ENCODE assay signal across 26 mouse cellular contexts in genomic region chr16:43945869-43946268, GRCm38 (mm10). TPM values are rescaled to one million over a fixed set of nuclear protein-coding genes. Genes with fewer than 3 reads are reported as not detected.
DNase-seq lines count a peak whose midpoint lies in the region; ATAC-seq and TF ChIP-seq lines count a peak whose summit lies in the region.
"Had no signal": no experiment of that assay in that cellular context is flagged by ENCODE, and none has a peak within 500 bp of the region (broad histone marks: within the 10 kb centered on the region; RNA-seq: fewer than 3 reads in every experiment).

No protein-coding gene starts in this region.

- peak; percentile 67 for ATAC-seq in forebrain, embryonic 16.5 days
- ATAC-seq in lung, postnatal 0 days: no peak
- ATAC-seq: CD4-positive, CD25-positive, alpha-beta regulatory T cell, adult 4 months; forebrain, embryonic 13.5 days had no signal

- TF ChIP-seq EP300 in lung, postnatal 0 days (IDR thresholded peaks at IDR 0.05): no peak

- no peak overlapping the region for H3K4me2 ChIP-seq in forebrain, embryonic 16.5 days (ENCODE audit: low read length)
- H3K4me2 ChIP-seq in lung, postnatal 0 days (replicated peaks; ENCODE audit: low read depth, low read length): no peak overlapping the region
- H3K4me2 ChIP-seq: forebrain, embryonic 13.5 days; heart, embryonic 12.5 days; hindbrain, embryonic 13.5 days; liver, embryonic 13.5 days had no signal

- DNase-seq in forebrain, embryonic 10.5 days (ENCODE audit: extremely low spot score, low spot score): no peak
- no peak for DNase-seq in layer of hippocampus, adult 2 months (ENCODE audit: low spot score in 2 of 2)
- no peak for DNase-seq in layer of hippocampus, adult 9-10 months (ENCODE audit: low spot score)
- DNase-seq in lung, postnatal 0 days (ENCODE audit: low spot score): peak; percentile 8
- DNase-seq in lung, adult 18-20 months: no peak
- DNase-seq in lung, postnatal 36 days: peak; percentile 34
- DNase-seq: adrenal gland, adult 8-10 months; cerebellum, adult 9-10 months; embryo, embryonic 11 days; gastrocnemius, postnatal 14 days; heart, adult 18-20 months; heart, postnatal 4 days; kidney, adult 11 months; kidney, postnatal 14 days; left cerebral cortex, postnatal 4 days; liver, embryonic 13.5 days; midbrain, embryonic 14.5 days; thymus, adult 2 months; thymus, postnatal 36 days had no signal

- TF ChIP-seq CTCF in layer of hippocampus, adult 2 months (conservative IDR thresholded peaks at IDR 0.05): no peak
- TF ChIP-seq CTCF in lung, postnatal 0 days (IDR thresholded peaks at IDR 0.05): no peak

- H3K27me3 ChIP-seq in forebrain, embryonic 16.5 days (replicated peaks; ENCODE audit: control insufficient read depth, insufficient read depth, low read length): no peaks in the 10 kb centered on the region
- no peaks in the 10 kb centered on the region for H3K27me3 ChIP-seq in forebrain, embryonic 10.5 days (ENCODE audit: poor library complexity, severe bottlenecking)
- H3K27me3 ChIP-seq in lung, postnatal 0 days (replicated peaks; ENCODE audit: insufficient read depth, low read length): no peaks in the 10 kb centered on the region
- H3K27me3 ChIP-seq: forebrain, embryonic 13.5 days; heart, embryonic 12.5 days; hindbrain, embryonic 13.5 days; liver, embryonic 13.5 days had no signal

- no peaks in the 10 kb centered on the region for H3K9me3 ChIP-seq in forebrain, embryonic 16.5 days (ENCODE audit: control insufficient read depth, low read length)
- no peaks in the 10 kb centered on the region for H3K9me3 ChIP-seq in forebrain, embryonic 10.5 days
- H3K9me3 ChIP-seq in lung, postnatal 0 days (ENCODE audit: low read length): no peaks in the 10 kb centered on the region
- H3K9me3 ChIP-seq: forebrain, embryonic 13.5 days; heart, embryonic 12.5 days; hindbrain, embryonic 13.5 days; liver, embryonic 13.5 days had no signal

- no peaks in the 10 kb centered on the region for H3K4me1 ChIP-seq in forebrain, embryonic 16.5 days (replicated peaks; ENCODE audit: control insufficient read depth, insufficient read depth, low read length)
- no peaks in the 10 kb centered on the region for H3K4me1 ChIP-seq in forebrain, embryonic 10.5 days
- H3K4me1 ChIP-seq in lung, postnatal 0 days (ENCODE audit: insufficient read depth, low read depth, low read length): no peaks in the 10 kb centered on the region
- H3K4me1 ChIP-seq: forebrain, embryonic 13.5 days; heart, embryonic 12.5 days; hindbrain, embryonic 13.5 days; liver, embryonic 13.5 days had no signal

- WGBS in forebrain, embryonic 16.5 days: 65% methylated on average over 3 of the region's 3 CpGs
- 87% methylated on average over 3 of the region's 3 CpGs for WGBS in forebrain, embryonic 10.5 days
- WGBS in lung, postnatal 0 days: 33% methylated on average over 3 of the region's 3 CpGs

- no peaks in the 10 kb centered on the region for H3K36me3 ChIP-seq in forebrain, embryonic 16.5 days (ENCODE audit: control insufficient read depth, insufficient read depth)
- no peaks in the 10 kb centered on the region for H3K36me3 ChIP-seq in forebrain, embryonic 10.5 days (replicated peaks)
- no peaks in the 10 kb centered on the region for H3K36me3 ChIP-seq in lung, postnatal 0 days (ENCODE audit: insufficient read depth, low read length)
- H3K36me3 ChIP-seq: heart, embryonic 12.5 days; hindbrain, embryonic 13.5 days; liver, embryonic 13.5 days had no signal

- no peak overlapping the region for H3K4me3 ChIP-seq in forebrain, embryonic 16.5 days (replicated peaks; ENCODE audit: low read length)
- H3K4me3 ChIP-seq in forebrain, embryonic 10.5 days: no peak overlapping the region
- H3K4me3 ChIP-seq in layer of hippocampus, adult 2 months: no peak overlapping the region
- H3K4me3 ChIP-seq in lung, postnatal 0 days (ENCODE audit: low read depth, low read length): no peak overlapping the region
- H3K4me3 ChIP-seq: erythroblast, embryonic 14.5 days; forebrain, embryonic 13.5 days; heart, embryonic 12.5 days; hindbrain, embryonic 13.5 days; liver, embryonic 13.5 days had no signal

- H3K9ac ChIP-seq in forebrain, embryonic 16.5 days (replicated peaks; ENCODE audit: low read depth, low read length): no peak overlapping the region
- H3K9ac ChIP-seq in lung, postnatal 0 days (replicated peaks; ENCODE audit: low read depth): no peak overlapping the region
- H3K9ac ChIP-seq: forebrain, embryonic 13.5 days; heart, embryonic 12.5 days; hindbrain, embryonic 13.5 days; liver, embryonic 13.5 days had no signal

- H3K27ac ChIP-seq in forebrain, embryonic 16.5 days (ENCODE audit: low read length): peak overlapping the region; percentile 13; the same call in 1 of the 2 replicates
- H3K27ac ChIP-seq in forebrain, embryonic 10.5 days: no peak overlapping the region
- peak overlapping the region; percentile 77 for H3K27ac ChIP-seq in layer of hippocampus, adult 2 months
- H3K27ac ChIP-seq in lung, postnatal 0 days (ENCODE audit: low read length): no peak overlapping the region
- H3K27ac ChIP-seq: forebrain, embryonic 13.5 days; hindbrain, embryonic 13.5 days; liver, embryonic 13.5 days; macrophage had no signal

RNA-seq across cellular contexts. Expression of gene Qtrt2, which starts 19.3 kb away (rescaled TPM):
- polyA plus RNA-seq in forebrain, embryonic 16.5 days (2015; fragmentation: Nextera tagmentation; extraction: Ambion mirVana): 23.6 and 29.5 TPM in 2 replicates
- polyA plus RNA-seq in forebrain, embryonic 10.5 days (2016; fragmentation: Nextera tagmentation; extraction: Ambion mirVana): 33.9 and 38.1 TPM in 2 replicates
- total RNA-seq in layer of hippocampus, adult 2 months (2021): 10 to 100 TPM; 38.8 to 40.7 TPM
- polyA plus RNA-seq in lung, postnatal 0 days (2015; fragmentation: Nextera tagmentation; extraction: Ambion mirVana): 9.3 and 10.1 TPM in 2 replicates

RNA-seq across cellular contexts. Expression of gene Zdhhc23, which starts 33.7 kb away (rescaled TPM):
- polyA plus RNA-seq in forebrain, embryonic 16.5 days (2015; fragmentation: Nextera tagmentation; extraction: Ambion mirVana): 4.6 and 4.7 TPM in 2 replicates
- polyA plus RNA-seq in forebrain, embryonic 10.5 days (2016; fragmentation: Nextera tagmentation; extraction: Ambion mirVana): 0.66 TPM in 2 replicates
- 10 to 100 TPM; 43.4 to 49.1 TPM for total RNA-seq in layer of hippocampus, adult 2 months (2021)
- 1.1 and 1.5 TPM in 2 replicates for polyA plus RNA-seq in lung, postnatal 0 days (2015; fragmentation: Nextera tagmentation; extraction: Ambion mirVana)

RNA-seq across cellular contexts. Expression of gene Ccdc191, which starts 56.3 kb away (rescaled TPM):
- polyA plus RNA-seq in forebrain, embryonic 16.5 days (2015; fragmentation: Nextera tagmentation; extraction: Ambion mirVana): 8.3 and 9.3 TPM in 2 replicates
- polyA plus RNA-seq in forebrain, embryonic 10.5 days (2016; fragmentation: Nextera tagmentation; extraction: Ambion mirVana): 17.0 and 18.0 TPM in 2 replicates
- total RNA-seq in layer of hippocampus, adult 2 months (2021): 1 to 10 TPM; 4.8 to 5.1 TPM
- polyA plus RNA-seq in lung, postnatal 0 days (2015; fragmentation: Nextera tagmentation; extraction: Ambion mirVana): 11.0 and 11.9 TPM in 2 replicates

Comparison
In these comparisons a context has a peak if more than half of its experiments do, and no peak if none do; other contexts are left out.
1. H3K27ac ChIP-seq: peak in forebrain, embryonic 16.5 days (single experiment) and layer of hippocampus, adult 2 months (single experiment); none in forebrain, embryonic 10.5 days (single experiment) and lung, postnatal 0 days (single experiment).
2. DNase-seq: peak in lung, postnatal 0 days (single experiment) and lung, postnatal 36 days (single experiment); none in forebrain, embryonic 10.5 days (single experiment), layer of hippocampus, adult 2 months (0 of 2), layer of hippocampus, adult 9-10 months (single experiment) and lung, adult 18-20 months (0 of 2).